ENCODE assay signal across 16 mouse cellular contexts in the genomic region with DNA sequence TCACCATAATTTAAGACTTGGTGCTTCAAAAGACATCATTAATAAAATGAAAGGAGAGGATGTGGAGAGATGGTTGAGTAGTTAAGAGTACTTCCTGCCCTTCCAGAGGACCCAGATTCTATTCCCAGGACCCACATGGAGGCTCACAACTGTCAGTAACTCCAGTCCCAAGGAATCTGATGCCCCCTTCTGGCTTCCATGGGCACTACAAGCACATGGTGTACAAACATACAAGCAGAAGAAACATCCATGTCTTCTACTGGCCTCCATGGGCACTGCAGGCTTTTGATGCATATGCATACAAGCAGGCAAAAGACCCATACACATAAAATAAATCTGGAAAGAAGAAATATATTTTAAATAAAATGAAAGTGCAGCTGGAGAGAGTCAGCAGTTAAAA. TPM values are rescaled to one million over a fixed set of nuclear protein-coding genes. Genes with fewer than 3 reads are reported as not detected.
A peak's percentile ranks its signal among the peaks of the same experiment; 100 is the strongest.
DNase-seq lines count a peak whose midpoint lies in the region; ATAC-seq and TF ChIP-seq lines count a peak whose summit lies in the region.
"Had no signal": no experiment of that assay in that cellular context is flagged by ENCODE, and none has a peak within 500 bp of the region (broad histone marks: within the 10 kb centered on the region; RNA-seq: fewer than 3 reads in every experiment).

No protein-coding gene starts in this region.

- H3K4me3 ChIP-seq in intestine, postnatal 0 days (ENCODE audit: low read depth, low read length): no peak overlapping the region
- no peak overlapping the region for H3K4me3 ChIP-seq in intestine, embryonic 15.5 days (replicated peaks)
- H3K4me3 ChIP-seq in stomach, postnatal 0 days (ENCODE audit: low read depth, low read length): no peak overlapping the region
- H3K4me3 ChIP-seq: erythroblast, embryonic 14.5 days; hindbrain, embryonic 15.5 days; kidney, embryonic 15.5 days had no signal

- no peak overlapping the region for H3K27ac ChIP-seq in intestine, postnatal 0 days (ENCODE audit: low read depth, low read length)
- H3K27ac ChIP-seq in intestine, embryonic 15.5 days: no peak overlapping the region
- no peak overlapping the region for H3K27ac ChIP-seq in stomach, postnatal 0 days (replicated peaks)
- H3K27ac ChIP-seq: hindbrain, embryonic 15.5 days; kidney, embryonic 15.5 days had no signal

- no peak overlapping the region for H3K4me2 ChIP-seq in intestine, postnatal 0 days (replicated peaks; ENCODE audit: low read depth)
- H3K4me2 ChIP-seq in intestine, embryonic 15.5 days (replicated peaks): no peak overlapping the region
- no peak overlapping the region for H3K4me2 ChIP-seq in stomach, postnatal 0 days (replicated peaks; ENCODE audit: low read depth)
- H3K4me2 ChIP-seq: hindbrain, embryonic 15.5 days; kidney, embryonic 15.5 days had no signal

- peak; percentile 30 for DNase-seq in retina, postnatal 1 day
- DNase-seq in retina, embryonic 14.5 days (ENCODE audit: low spot score): no peak
- peak; percentile 20 for DNase-seq in MEL-GATA-1-ER (ENCODE audit: extremely low read depth, low read depth)
- no peak for DNase-seq in stomach, postnatal 0 days (ENCODE audit: low spot score)
- no peak for DNase-seq in ovary, postnatal 36 days (ENCODE audit: low spot score)
- no peak for DNase-seq in frontal cortex, postnatal 36 days (ENCODE audit: low spot score in 2 of 2)
- DNase-seq: adrenal gland, adult 8-10 months; lung, adult 18-20 months; thymus, adult 2 months had no signal

- H3K36me3 ChIP-seq in intestine, postnatal 0 days (ENCODE audit: control insufficient read depth, insufficient read depth): no peaks in the 10 kb centered on the region
- H3K36me3 ChIP-seq in intestine, embryonic 15.5 days: no peaks in the 10 kb centered on the region
- no peaks in the 10 kb centered on the region for H3K36me3 ChIP-seq in stomach, postnatal 0 days (ENCODE audit: control insufficient read depth, insufficient read depth, low read length)
- H3K36me3 ChIP-seq: hindbrain, embryonic 15.5 days; kidney, embryonic 15.5 days had no signal

- peak; percentile 44 for TF ChIP-seq CTCF in intestine, postnatal 0 days (IDR thresholded peaks at IDR 0.05; ENCODE audit: low read depth)
- peak; percentile 47 for TF ChIP-seq CTCF in stomach, postnatal 0 days (IDR thresholded peaks at IDR 0.05; ENCODE audit: low read depth)

- no peak overlapping the region for H3K9ac ChIP-seq in intestine, postnatal 0 days (ENCODE audit: low read depth, low read length)
- H3K9ac ChIP-seq in intestine, embryonic 15.5 days: no peak overlapping the region
- H3K9ac ChIP-seq in stomach, postnatal 0 days (ENCODE audit: low read length): no peak overlapping the region
- H3K9ac ChIP-seq: hindbrain, embryonic 15.5 days; kidney, embryonic 15.5 days had no signal

- H3K9me3 ChIP-seq in intestine, postnatal 0 days (ENCODE audit: control insufficient read depth): no peaks in the 10 kb centered on the region
- H3K9me3 ChIP-seq in intestine, embryonic 15.5 days: no peaks in the 10 kb centered on the region
- H3K9me3 ChIP-seq in stomach, postnatal 0 days (ENCODE audit: control insufficient read depth, low read length): no peaks in the 10 kb centered on the region
- H3K9me3 ChIP-seq: hindbrain, embryonic 15.5 days; kidney, embryonic 15.5 days had no signal

- ATAC-seq in intestine, postnatal 0 days: no peak
- ATAC-seq in intestine, embryonic 15.5 days: no peak
- no peak for ATAC-seq in stomach, postnatal 0 days (ENCODE audit: low FRiP score, low TSS enrichment)

- H3K4me1 ChIP-seq in intestine, postnatal 0 days (replicated peaks; ENCODE audit: control insufficient read depth, insufficient read depth, low read length): no peaks in the 10 kb centered on the region
- peaks cover 3% of the 10 kb centered on the region; the same call in 1 of the 2 replicates for H3K4me1 ChIP-seq in intestine, embryonic 15.5 days (replicated peaks)
- H3K4me1 ChIP-seq in stomach, postnatal 0 days (replicated peaks; ENCODE audit: control insufficient read depth, insufficient read depth): no peaks in the 10 kb centered on the region

- TF ChIP-seq EP300 in stomach, postnatal 0 days (optimal IDR thresholded peaks at IDR 0.05): no peak

- 0 out of 2 replicates have a peak, but pooled peaks cover 4% of the 10 kb centered on the region for H3K27me3 ChIP-seq in intestine, postnatal 0 days (replicated peaks; ENCODE audit: control insufficient read depth, insufficient read depth, low read length)
- H3K27me3 ChIP-seq in intestine, embryonic 15.5 days (replicated peaks): no peaks in the 10 kb centered on the region
- no peaks in the 10 kb centered on the region for H3K27me3 ChIP-seq in stomach, postnatal 0 days (ENCODE audit: control insufficient read depth, insufficient read depth, low read length)
- H3K27me3 ChIP-seq: hindbrain, embryonic 15.5 days; kidney, embryonic 15.5 days had no signal

RNA-seq across cellular contexts. Expression of gene St5, which starts 3.2 kb away (rescaled TPM):
- 46.7 and 49.7 TPM in 2 replicates for polyA plus RNA-seq in intestine, postnatal 0 days (2015; fragmentation: Nextera tagmentation; extraction: Ambion mirVana)
- 61.3 and 64.4 TPM in 2 replicates for polyA plus RNA-seq in intestine, embryonic 15.5 days (2015; fragmentation: Nextera tagmentation; extraction: Ambion mirVana)
- polyA plus RNA-seq in stomach, postnatal 0 days (2015; fragmentation: Nextera tagmentation; extraction: Ambion mirVana): 35.3 and 35.6 TPM in 2 replicates

RNA-seq across cellular contexts. Expression of gene Akip1, which starts 3.3 kb away (rescaled TPM):
- 29.8 and 30.1 TPM in 2 replicates for polyA plus RNA-seq in intestine, postnatal 0 days (2015; fragmentation: Nextera tagmentation; extraction: Ambion mirVana)
- polyA plus RNA-seq in intestine, embryonic 15.5 days (2015; fragmentation: Nextera tagmentation; extraction: Ambion mirVana): 38.1 and 38.6 TPM in 2 replicates
- 36.8 and 38.6 TPM in 2 replicates for polyA plus RNA-seq in stomach, postnatal 0 days (2015; fragmentation: Nextera tagmentation; extraction: Ambion mirVana)

RNA-seq across cellular contexts. Expression of gene BC051019, which starts 23.4 kb away (rescaled TPM):
- polyA plus RNA-seq in intestine, postnatal 0 days (2015; fragmentation: Nextera tagmentation; extraction: Ambion mirVana): not detected in 2 replicates
- 0.14 and 0.16 TPM in 2 replicates for polyA plus RNA-seq in intestine, embryonic 15.5 days (2015; fragmentation: Nextera tagmentation; extraction: Ambion mirVana)
- 0.17 and 0.25 TPM in 2 replicates for polyA plus RNA-seq in stomach, postnatal 0 days (2015; fragmentation: Nextera tagmentation; extraction: Ambion mirVana)
- polyA plus RNA-seq: erythroblast, embryonic 14.5 days; kidney, embryonic 15.5 days; neural tube, embryonic 14.5 days had no signal

RNA-seq across cellular contexts. Expression of gene Ascl3, which starts 31.3 kb away (rescaled TPM):
- polyA plus RNA-seq in intestine, postnatal 0 days (2015; fragmentation: Nextera tagmentation; extraction: Ambion mirVana): 0.52 and 0.98 TPM in 2 replicates
- not detected in 2 replicates for polyA plus RNA-seq in intestine, embryonic 15.5 days (2015; fragmentation: Nextera tagmentation; extraction: Ambion mirVana)
- polyA plus RNA-seq in stomach, postnatal 0 days (2015; fragmentation: Nextera tagmentation; extraction: Ambion mirVana): 0.39 and 0.56 TPM in 2 replicates
- polyA plus RNA-seq: heart, embryonic 16.5 days; hindbrain, embryonic 15.5 days; kidney, embryonic 15.5 days had no signal

RNA-seq across cellular contexts. Expression of gene Tmem9b, which starts 52.5 kb away (rescaled TPM):
- 135 and 145 TPM in 2 replicates for polyA plus RNA-seq in intestine, postnatal 0 days (2015; fragmentation: Nextera tagmentation; extraction: Ambion mirVana)
- polyA plus RNA-seq in intestine, embryonic 15.5 days (2015; fragmentation: Nextera tagmentation; extraction: Ambion mirVana): 64.4 and 65.2 TPM in 2 replicates
- 103 and 106 TPM in 2 replicates for polyA plus RNA-seq in stomach, postnatal 0 days (2015; fragmentation: Nextera tagmentation; extraction: Ambion mirVana)

Comparison
In these comparisons a context has a peak if more than half of its experiments do, and no peak if none do; other contexts are left out.
1. DNase-seq: peak in retina, postnatal 1 day (single experiment) and MEL-GATA-1-ER (single experiment); none in retina, embryonic 14.5 days (single experiment), stomach, postnatal 0 days (single experiment), ovary, postnatal 36 days (single experiment) and frontal cortex, postnatal 36 days (0 of 2).